26 mouse cellular contexts compared by ENCODE assay signal in genomic region chr2:106190579-106191322, GRCm38 (mm10).
DNase-seq lines count a peak whose midpoint lies in the region; ATAC-seq and TF ChIP-seq lines count a peak whose summit lies in the region.
"Had no signal": no experiment of that assay in that cellular context is flagged by ENCODE, and none has a peak within 500 bp of the region (broad histone marks: within the 10 kb centered on the region; RNA-seq: fewer than 3 reads in every experiment).

No protein-coding gene starts in this region.

- WGBS in forebrain, embryonic 10.5 days: 14% methylated on average over 11 of the region's 11 CpGs
- 11% methylated on average over 11 of the region's 11 CpGs for WGBS in forebrain, embryonic 15.5 days
- WGBS in hindbrain, postnatal 0 days: 25% methylated on average over 11 of the region's 11 CpGs
- WGBS in hindbrain, embryonic 12.5 days: 18% methylated on average over 11 of the region's 11 CpGs
- WGBS in midbrain, embryonic 14.5 days: 5% methylated on average over 11 of the region's 11 CpGs

- peaks cover 64% of the 10 kb centered on the region for H3K4me1 ChIP-seq in forebrain, embryonic 10.5 days
- H3K4me1 ChIP-seq in forebrain, embryonic 15.5 days: peaks cover 25% of the 10 kb centered on the region
- no peaks in the 10 kb centered on the region for H3K4me1 ChIP-seq in hindbrain, postnatal 0 days (ENCODE audit: insufficient read depth, low read length)
- H3K4me1 ChIP-seq in hindbrain, embryonic 12.5 days: peaks cover 17% of the 10 kb centered on the region
- H3K4me1 ChIP-seq in midbrain, embryonic 14.5 days (ENCODE audit: control insufficient read depth, insufficient read depth, low read length): peaks cover 20% of the 10 kb centered on the region; the same call in 1 of the 2 replicates
- H3K4me1 ChIP-seq: liver, embryonic 15.5 days had no signal

- TF ChIP-seq CTCF in hindbrain, postnatal 0 days (IDR thresholded peaks at IDR 0.05; ENCODE audit: low read depth): no peak

- no peak for ATAC-seq in forebrain, embryonic 15.5 days (replicated peaks)
- ATAC-seq in hindbrain, postnatal 0 days: no peak
- ATAC-seq in hindbrain, embryonic 12.5 days (ENCODE audit: low FRiP score): no peak
- peak; percentile 55; the same call in 1 of the 2 replicates for ATAC-seq in midbrain, embryonic 14.5 days (ENCODE audit: low FRiP score, low TSS enrichment)
- ATAC-seq in inflammation-experienced regulatory T-cells, adult 6 months: no peak

- no peak overlapping the region for H3K9ac ChIP-seq in forebrain, embryonic 15.5 days (replicated peaks)
- H3K9ac ChIP-seq in hindbrain, postnatal 0 days (replicated peaks; ENCODE audit: low read length): no peak overlapping the region
- no peak overlapping the region for H3K9ac ChIP-seq in hindbrain, embryonic 12.5 days
- no peak overlapping the region for H3K9ac ChIP-seq in midbrain, embryonic 14.5 days (replicated peaks; ENCODE audit: low read length)
- H3K9ac ChIP-seq: heart, embryonic 12.5 days; limb, embryonic 15.5 days; liver, embryonic 15.5 days; neural tube, embryonic 15.5 days had no signal

- H3K4me2 ChIP-seq in forebrain, embryonic 15.5 days (replicated peaks): no peak overlapping the region
- no peak overlapping the region for H3K4me2 ChIP-seq in hindbrain, postnatal 0 days (ENCODE audit: low read depth, low read length)
- no peak overlapping the region for H3K4me2 ChIP-seq in hindbrain, embryonic 12.5 days (replicated peaks)
- no peak overlapping the region for H3K4me2 ChIP-seq in midbrain, embryonic 14.5 days (ENCODE audit: low read length)
- H3K4me2 ChIP-seq: heart, embryonic 12.5 days; limb, embryonic 15.5 days; liver, embryonic 15.5 days; neural tube, embryonic 15.5 days had no signal

- peaks cover 22% of the 10 kb centered on the region; the same call in 1 of the 2 replicates for H3K27me3 ChIP-seq in forebrain, embryonic 10.5 days (ENCODE audit: poor library complexity, severe bottlenecking)
- H3K27me3 ChIP-seq in forebrain, embryonic 15.5 days: 0 out of 2 replicates have a peak, but pooled peaks cover 5% of the 10 kb centered on the region
- H3K27me3 ChIP-seq in hindbrain, postnatal 0 days (ENCODE audit: insufficient read depth, low read length): no peaks in the 10 kb centered on the region
- H3K27me3 ChIP-seq in hindbrain, embryonic 12.5 days: peaks cover 12% of the 10 kb centered on the region; the same call in 1 of the 2 replicates
- H3K27me3 ChIP-seq in midbrain, embryonic 14.5 days (ENCODE audit: control insufficient read depth, insufficient read depth, low read length): no peaks in the 10 kb centered on the region
- H3K27me3 ChIP-seq: limb, embryonic 15.5 days had no signal

- DNase-seq in forebrain, embryonic 10.5 days (ENCODE audit: extremely low spot score, low spot score): no peak
- DNase-seq in hindbrain, postnatal 0 days (ENCODE audit: low spot score): peak; percentile 27
- peak; percentile 45 for DNase-seq in retina, embryonic 14.5 days (ENCODE audit: low spot score)
- no peak for DNase-seq in retina, postnatal 1 day
- peak; percentile 31 for DNase-seq in midbrain, embryonic 14.5 days
- DNase-seq: adrenal gland, postnatal 10 days; cerebellum, adult 2 months; cerebellum, postnatal 25 days; gastrocnemius, postnatal 25 days; heart, adult 18-20 months; heart, postnatal 14 days; kidney, adult 18-20 months; left cerebral cortex, postnatal 4 days; lung, postnatal 4 days; thymus, adult 2 months; thymus, postnatal 4 days had no signal

- no peak overlapping the region for H3K4me3 ChIP-seq in forebrain, embryonic 10.5 days
- H3K4me3 ChIP-seq in forebrain, embryonic 15.5 days: no peak overlapping the region
- no peak overlapping the region for H3K4me3 ChIP-seq in hindbrain, postnatal 0 days (ENCODE audit: low read length)
- H3K4me3 ChIP-seq in hindbrain, embryonic 12.5 days: no peak overlapping the region
- no peak overlapping the region for H3K4me3 ChIP-seq in midbrain, embryonic 14.5 days (replicated peaks; ENCODE audit: low read depth, low read length)
- H3K4me3 ChIP-seq: embryonic facial prominence, embryonic 10.5 days; heart, embryonic 12.5 days; limb, embryonic 15.5 days; liver, embryonic 15.5 days; myocyte; neural tube, embryonic 15.5 days had no signal

- H3K27ac ChIP-seq in forebrain, embryonic 10.5 days: peak overlapping the region; percentile 70
- H3K27ac ChIP-seq in forebrain, embryonic 15.5 days (replicated peaks): no peak overlapping the region
- no peak overlapping the region for H3K27ac ChIP-seq in hindbrain, postnatal 0 days
- no peak overlapping the region for H3K27ac ChIP-seq in hindbrain, embryonic 12.5 days
- no peak overlapping the region for H3K27ac ChIP-seq in midbrain, embryonic 14.5 days (replicated peaks; ENCODE audit: low read depth, low read length)
- H3K27ac ChIP-seq: embryonic facial prominence, embryonic 10.5 days; limb, embryonic 15.5 days; liver, embryonic 15.5 days; neural tube, embryonic 15.5 days; stomach, postnatal 0 days had no signal

- H3K36me3 ChIP-seq in forebrain, embryonic 10.5 days (replicated peaks): no peaks in the 10 kb centered on the region
- no peaks in the 10 kb centered on the region for H3K36me3 ChIP-seq in forebrain, embryonic 15.5 days
- no peaks in the 10 kb centered on the region for H3K36me3 ChIP-seq in hindbrain, postnatal 0 days (ENCODE audit: insufficient read depth, low read length)
- H3K36me3 ChIP-seq in hindbrain, embryonic 12.5 days: no peaks in the 10 kb centered on the region
- no peaks in the 10 kb centered on the region for H3K36me3 ChIP-seq in midbrain, embryonic 14.5 days (ENCODE audit: control insufficient read depth, insufficient read depth, low read length)
- H3K36me3 ChIP-seq: embryonic facial prominence, embryonic 10.5 days; heart, embryonic 12.5 days; limb, embryonic 15.5 days; liver, embryonic 15.5 days; neural tube, embryonic 15.5 days had no signal

- H3K9me3 ChIP-seq in forebrain, embryonic 10.5 days: no peaks in the 10 kb centered on the region
- no peaks in the 10 kb centered on the region for H3K9me3 ChIP-seq in forebrain, embryonic 15.5 days
- no peaks in the 10 kb centered on the region for H3K9me3 ChIP-seq in hindbrain, postnatal 0 days (ENCODE audit: low read length)
- H3K9me3 ChIP-seq in hindbrain, embryonic 12.5 days (replicated peaks): no peaks in the 10 kb centered on the region
- no peaks in the 10 kb centered on the region for H3K9me3 ChIP-seq in midbrain, embryonic 14.5 days (ENCODE audit: control insufficient read depth, low read length)
- H3K9me3 ChIP-seq: embryonic facial prominence, embryonic 10.5 days; heart, embryonic 12.5 days; limb, embryonic 15.5 days; liver, embryonic 15.5 days; neural tube, embryonic 15.5 days had no signal

Comparison
In these comparisons a context has a peak if more than half of its experiments do, and no peak if none do; other contexts are left out.
1. DNase-seq: peak in hindbrain, postnatal 0 days (single experiment), retina, embryonic 14.5 days (single experiment) and midbrain, embryonic 14.5 days (single experiment); none in forebrain, embryonic 10.5 days (single experiment) and retina, postnatal 1 day (single experiment).